Mouse (Mus musculus) ovary, postnatal 36 days (tissue): ENCODE measurements around the gene Creb3l1.

Experiments
- DNase-seq: peaks from one replicate; pipeline ENCODE4 v3.0.0; 2022; ENCODE audit warnings: low spot score, mixed read lengths

The Creb3l1 gene

GRCm38 (mm10) chr2:91964610-91965204 lies 59.6 kb downstream of the Creb3l1 start:
- DNase-seq = no peak

GRCm38 (mm10) chr2:91963443-91963932 lies 60.8 kb downstream of the Creb3l1 start:
- peak; percentile 98 for DNase-seq

DNA sequence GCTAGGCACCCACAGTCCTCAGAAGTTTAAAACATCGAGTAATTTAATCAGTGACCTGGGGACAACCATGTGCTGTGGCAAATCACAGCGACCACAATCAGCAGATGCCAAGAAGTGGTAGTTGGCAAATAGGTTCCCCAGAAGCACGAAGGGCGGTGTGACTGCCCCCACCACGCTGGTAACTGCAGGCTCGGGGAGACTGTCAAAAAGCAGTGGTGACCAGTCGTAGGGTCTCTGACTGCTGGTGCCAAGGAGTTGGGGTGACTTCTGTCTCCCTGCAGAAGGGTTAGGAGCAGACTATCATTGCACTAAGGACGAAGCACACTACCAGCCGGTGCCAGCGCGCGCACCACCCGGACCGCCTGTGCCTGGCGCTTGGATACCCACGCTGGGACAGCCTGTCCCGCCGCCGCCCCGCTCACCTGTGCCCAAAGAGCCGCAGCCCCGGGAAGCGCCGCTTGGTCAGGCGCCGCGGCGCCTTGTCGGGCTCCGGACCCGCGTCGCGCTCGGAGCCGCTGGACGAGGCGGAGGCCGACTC lies 61.4 kb downstream of the Creb3l1 start:
- DNase-seq = no peak

GRCm38 (mm10) chr2:91961901-91962761 lies 62.2 kb downstream of the Creb3l1 start:
- DNase-seq = no peak

- DNase-seq = no peak
Measured at GRCm38 (mm10) chr2:91960459-91960858, 63.8 kb downstream of the Creb3l1 start.

GRCm38 (mm10) chr2:91959544-91960410 lies 64.5 kb downstream of the Creb3l1 start:
- no peak for DNase-seq

- DNase-seq = peak; percentile 65
Measured at GRCm38 (mm10) chr2:91958701-91959457, 65.4 kb downstream of the Creb3l1 start.

DNA sequence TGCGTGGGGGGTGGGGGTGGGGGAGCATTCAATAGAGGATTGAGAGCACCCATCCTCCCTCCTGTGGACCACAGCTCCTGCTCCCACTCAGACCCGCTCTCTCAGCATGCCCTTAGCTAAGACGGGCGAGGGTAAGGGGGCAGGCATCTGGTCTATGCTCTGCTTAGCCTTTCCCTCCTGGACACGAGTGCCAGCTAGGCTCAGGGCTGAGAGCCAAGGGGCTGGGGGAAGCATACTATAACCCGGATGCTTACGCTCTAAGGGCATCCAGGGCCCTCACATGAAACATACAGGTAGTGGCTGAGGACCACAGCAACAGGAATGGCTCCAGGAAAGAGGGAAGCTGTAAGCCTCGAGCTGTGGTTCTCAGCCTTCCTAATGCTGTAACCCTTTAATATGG lies 66.3 kb downstream of the Creb3l1 start:
- DNase-seq = no peak

GRCm38 (mm10) chr2:91957096-91957495 lies 67.2 kb downstream of the Creb3l1 start:
- no peak for DNase-seq

- DNase-seq = no peak
Measured at GRCm38 (mm10) chr2:91955875-91956274, 68.4 kb downstream of the Creb3l1 start.

GRCm38 (mm10) chr2:91955121-91955591 lies 69.1 kb downstream of the Creb3l1 start:
- no peak for DNase-seq

DNA sequence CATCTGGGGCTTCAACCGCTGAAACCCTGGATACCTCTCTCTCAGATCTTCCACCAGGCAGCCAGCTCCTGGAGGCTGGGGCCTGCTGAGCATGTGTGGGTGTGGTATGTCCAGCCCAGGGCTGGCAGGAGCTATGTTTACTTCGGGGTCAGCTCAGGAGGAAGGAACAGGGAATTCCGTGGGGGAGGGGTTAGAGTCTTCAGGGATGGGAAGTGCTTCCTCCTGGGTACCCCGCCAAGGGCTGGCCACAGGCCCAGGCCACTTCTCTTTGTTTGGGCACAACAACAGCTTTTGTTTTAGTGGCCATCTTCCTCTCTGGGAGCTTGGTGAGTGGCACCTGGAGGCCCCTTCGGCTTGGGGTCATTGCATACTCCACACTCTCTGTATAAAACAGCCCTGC lies 70.5 kb downstream of the Creb3l1 start:
- DNase-seq = peak; percentile 36

DNA sequence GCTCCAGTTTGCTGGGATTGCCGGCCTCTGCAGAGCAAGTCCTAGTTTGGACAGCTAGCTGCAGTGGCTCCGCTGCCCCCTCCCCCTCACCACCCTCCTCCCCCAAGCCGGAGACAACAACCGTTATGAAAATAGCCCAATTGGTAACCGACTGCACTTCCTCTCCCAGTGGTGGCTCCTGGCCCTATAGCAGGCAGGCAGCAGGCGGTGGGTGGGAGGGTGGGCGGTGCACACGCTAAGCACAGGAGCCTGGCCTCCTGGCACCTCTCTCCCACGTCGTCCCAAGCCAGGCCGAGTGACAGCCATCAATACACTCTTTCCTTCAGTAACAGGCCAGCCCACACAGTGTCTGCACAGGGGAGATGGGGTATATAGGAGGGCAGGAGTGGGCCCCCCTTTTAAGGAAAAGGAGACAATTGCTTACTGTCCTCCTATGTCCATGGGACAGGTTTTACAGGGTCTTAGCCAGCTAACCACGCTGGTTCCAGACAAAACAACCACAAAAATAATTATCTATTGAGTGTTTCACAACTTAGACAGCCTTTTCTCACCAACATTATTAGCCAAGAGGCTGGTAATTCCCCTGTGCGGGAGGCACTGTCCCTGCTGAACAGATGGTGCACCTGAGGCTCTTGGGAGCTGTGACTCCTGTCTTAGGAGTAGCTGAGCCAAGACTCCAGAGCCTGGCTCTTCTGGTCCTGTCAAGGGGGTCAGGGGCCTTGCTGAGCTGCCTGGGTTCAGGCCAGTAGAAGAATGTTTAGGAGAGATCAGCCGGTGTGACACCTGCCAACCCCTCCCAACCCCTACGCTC lies 73.8 kb downstream of the Creb3l1 start:
- peak; percentile 33 for DNase-seq

DNA sequence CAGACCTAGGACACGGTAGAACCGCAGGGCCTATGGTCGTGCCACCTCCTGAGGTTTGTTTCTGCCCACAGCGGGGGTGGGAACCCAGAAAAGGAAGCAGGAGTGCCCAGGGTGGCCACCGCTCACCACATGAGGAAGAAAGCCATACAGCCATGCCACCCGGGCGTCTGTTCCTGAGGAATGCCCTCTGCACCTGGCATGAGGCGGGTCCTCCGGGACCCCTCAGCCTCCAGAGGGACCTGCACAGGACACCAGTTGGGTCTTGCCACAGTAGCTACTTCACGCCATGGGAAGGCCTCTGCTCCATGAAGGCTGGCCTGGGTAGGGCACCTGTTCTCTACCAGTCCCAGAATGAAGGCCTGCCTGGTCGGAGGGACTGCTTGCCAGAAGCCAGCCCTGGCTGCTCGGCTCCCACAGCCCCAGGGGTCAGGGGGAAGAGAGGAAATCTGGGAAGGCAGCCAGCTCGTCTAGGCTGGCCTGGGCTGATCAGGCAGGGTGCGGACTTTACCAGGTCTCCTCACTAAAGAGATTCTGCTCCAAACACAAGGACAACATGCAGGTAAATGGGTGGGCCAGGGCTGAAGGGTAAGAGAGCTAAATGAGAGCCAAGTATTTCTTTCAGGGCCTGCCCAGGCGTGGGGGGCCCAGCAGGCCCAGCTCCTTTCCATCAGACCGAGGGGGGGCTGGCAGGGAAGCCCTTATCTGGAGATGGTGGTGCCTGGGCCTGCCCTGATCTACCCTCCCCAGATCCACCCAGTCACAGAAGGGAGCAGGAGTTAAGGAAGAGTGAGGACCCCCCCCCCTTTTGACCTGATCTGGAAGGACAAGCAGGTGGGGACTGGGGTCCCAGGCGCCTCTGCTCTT lies 74.7 kb downstream of the Creb3l1 start:
- DNase-seq = peak; percentile 46

DNA sequence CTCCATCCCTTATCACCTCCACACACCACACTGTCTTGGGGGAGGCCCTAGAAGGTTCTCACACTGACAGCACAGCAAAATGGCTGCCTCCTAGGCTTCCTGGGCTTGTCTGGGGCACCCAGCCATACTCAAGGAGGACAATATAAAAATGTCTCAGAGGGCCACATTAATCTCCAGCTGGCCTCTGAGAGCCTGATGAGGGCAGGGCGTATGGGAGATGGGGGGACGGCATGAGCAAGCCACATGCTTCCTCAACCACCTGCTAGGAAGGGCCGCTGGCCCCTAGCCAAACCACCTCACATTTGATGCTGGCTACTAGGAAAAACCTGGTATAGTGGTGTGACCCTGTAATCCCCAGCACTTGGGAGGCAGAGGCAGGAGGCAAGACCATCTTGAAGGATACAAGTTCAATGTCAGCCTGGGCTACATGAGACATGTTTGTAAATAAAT lies 75.5 kb downstream of the Creb3l1 start:
- DNase-seq = no peak

GRCm38 (mm10) chr2:91948151-91948509 lies 76.2 kb downstream of the Creb3l1 start:
- DNase-seq = no peak

DNA sequence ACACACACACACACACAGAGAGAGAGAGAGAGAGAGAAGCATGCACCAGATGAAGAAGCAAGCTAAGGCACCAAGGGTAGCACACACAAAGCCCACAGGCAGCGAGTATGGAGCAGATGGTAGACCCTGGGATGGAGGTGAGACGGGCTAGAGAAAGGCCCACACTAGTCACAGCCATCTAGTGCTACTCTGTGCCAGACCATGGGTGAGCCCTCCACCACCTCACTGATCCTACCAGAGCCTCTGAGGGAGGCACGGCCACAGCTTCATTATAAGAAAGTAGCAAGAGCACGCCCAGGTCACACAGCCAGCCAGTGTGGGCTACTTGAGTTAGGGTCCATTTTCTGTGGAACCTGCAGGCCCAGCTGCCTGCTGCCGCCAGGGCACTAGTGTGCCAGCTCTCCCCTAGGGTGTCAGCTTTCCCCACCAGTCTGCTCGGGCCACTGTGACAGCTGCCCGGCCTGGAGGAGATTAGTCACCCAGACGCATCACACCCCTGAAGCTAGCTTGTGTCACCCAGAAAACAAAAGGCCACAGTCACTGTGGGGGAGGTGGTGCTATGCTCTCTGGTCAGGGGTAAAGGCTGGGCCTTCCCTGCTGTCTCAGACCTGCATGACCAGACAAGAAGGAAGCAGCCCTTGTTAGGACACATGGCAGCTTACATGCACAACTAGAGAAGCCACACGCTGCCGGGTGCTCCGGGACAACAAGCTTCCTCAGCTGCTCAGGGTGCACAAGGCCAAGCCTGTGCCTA lies 76.7 kb downstream of the Creb3l1 start:
- DNase-seq = no peak

DNA sequence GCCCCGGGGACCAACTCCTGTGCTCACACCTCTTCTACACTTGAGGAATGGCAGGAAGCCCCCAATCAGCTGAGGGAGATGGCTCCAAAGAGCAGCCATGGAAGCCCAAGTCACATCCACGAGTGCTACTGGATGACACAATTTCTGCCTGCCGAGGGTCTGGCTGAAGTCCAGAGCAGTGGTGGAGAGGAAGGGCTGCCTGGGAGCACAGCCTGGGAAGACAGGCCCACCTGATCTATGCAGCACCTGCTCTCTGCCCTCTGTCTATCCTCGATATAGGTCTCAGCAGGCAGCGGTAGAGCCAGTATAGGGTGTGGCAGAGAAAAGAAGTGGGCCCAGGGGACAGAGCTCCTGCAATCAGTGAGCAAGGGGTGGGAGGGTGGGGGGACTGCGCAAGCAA lies 77.5 kb downstream of the Creb3l1 start:
- no peak for DNase-seq

GRCm38 (mm10) chr2:91945483-91945882 lies 78.8 kb downstream of the Creb3l1 start, which contains the start of gene Gm9821:
Gene Gm9821, plus strand, starts transcription at chr2:91945703.
- DNase-seq = no peak
